Mouse (Mus musculus) right cerebral cortex, postnatal 14 days (tissue): Measurements from ENCODE around the gene Tfdp2.
"Not testable (repeated sequence)": the region's sequence is repeated elsewhere in the genome, so short reads cannot be mapped to it uniquely, and the experiment has no call there.

Experiments used
- DNase-seq: peaks from one replicate; pipeline ENCODE4 v3.0.0; 2022

Tfdp2 gene

DNA sequence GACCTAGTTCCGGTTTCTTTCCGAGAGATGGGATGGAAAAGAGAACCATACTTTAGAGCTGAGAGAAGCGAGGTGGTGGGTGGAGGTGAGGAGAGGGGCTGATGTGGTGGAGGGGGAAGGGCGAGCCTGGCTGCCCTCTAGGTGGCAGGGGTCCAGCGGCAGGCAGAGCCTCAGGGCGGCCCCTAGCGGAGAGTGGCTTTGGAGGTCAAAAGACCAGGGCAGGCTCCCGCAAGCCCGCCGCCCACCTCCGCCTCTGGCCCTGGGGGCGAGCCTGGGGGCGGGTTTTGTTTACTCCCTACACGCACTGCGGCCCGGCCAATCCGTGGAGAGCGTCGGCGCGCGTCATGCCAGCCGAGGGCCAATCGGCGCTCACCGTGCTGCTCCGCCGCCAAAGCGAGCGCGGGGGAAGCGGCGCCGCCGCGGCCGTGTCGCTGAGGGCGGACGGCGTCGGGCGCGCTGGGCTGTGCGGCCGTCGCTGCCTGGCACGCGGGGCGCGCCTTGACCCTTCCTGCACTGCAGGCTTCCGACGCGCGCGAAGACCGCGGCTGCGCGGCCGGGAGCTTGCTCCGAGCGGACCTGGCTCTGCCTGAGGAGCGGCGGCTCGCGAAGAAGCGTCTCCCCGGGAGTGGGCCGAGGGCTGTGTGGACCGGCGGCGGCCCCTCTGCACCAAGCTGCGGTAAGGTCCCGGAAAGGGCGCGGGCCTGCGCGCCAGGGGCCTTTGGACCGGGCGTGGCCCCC, at the start of gene Tfdp2:
TSS of gene Tfdp2 (plus strand) at position 391 of the 738 bp plus-strand sequence.
- peak; percentile 88 for DNase-seq

DNA sequence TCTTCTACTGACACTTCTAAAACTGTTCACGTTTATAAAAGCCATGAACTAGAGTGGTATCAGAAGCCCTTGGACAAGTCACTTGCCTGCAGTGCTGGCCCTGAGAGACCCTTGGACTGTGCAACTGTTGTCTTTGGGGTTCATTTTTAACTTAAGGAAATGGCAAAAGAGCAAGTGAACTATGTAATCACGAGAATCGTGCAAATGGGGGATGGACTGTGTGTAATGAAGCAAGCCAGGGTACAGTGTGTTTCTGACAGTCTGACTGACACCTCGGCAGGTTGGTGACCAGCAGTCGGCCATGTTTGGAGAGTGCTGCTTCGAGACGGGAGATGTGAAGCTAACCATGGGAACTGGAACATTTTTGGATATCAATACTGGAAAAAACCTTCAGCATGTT, 43.3 kb upstream of the Tfdp2 start:
- no peak for DNase-seq

DNA sequence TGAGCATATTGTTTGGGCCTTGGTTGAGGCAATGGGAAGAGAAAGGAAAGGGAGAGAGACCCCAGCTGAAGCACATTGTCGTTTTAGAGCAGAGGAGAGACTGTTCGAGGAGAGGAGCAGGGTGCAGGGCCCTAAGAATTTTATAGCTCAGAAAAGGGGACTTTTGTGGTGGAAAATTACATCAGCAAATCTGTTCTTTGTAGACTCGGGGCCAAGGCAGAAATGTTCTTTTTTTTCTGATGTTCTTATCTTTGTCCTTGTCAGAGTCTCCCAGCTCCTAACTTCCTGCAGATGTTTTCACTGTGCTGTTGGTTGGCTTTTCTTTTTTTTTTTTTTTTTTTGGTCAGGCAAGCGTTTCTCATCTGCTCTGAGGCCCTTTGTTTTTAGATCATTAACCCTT, 37.6 kb upstream of the Tfdp2 start:
- no peak for DNase-seq

DNA sequence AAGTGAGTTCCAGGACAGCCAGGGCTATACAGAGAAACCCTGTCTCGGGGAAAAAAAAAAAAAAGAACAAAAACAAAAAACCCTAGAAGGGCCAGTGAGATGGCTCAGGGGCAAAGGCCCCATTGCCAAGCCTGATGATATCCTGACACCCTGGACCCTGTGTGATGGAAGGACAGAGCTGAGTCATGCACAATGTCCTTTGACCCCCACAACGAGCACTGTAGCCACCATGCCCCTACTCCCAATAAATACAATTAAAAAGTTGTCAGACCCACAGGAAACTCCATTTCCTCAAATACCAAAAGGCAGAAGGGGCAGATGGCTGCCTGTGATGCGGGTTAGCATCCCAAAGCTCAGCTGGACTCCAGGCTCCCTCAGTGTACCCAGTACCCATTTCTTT, 37.0 kb upstream of the Tfdp2 start:
- DNase-seq, result no peak

DNA sequence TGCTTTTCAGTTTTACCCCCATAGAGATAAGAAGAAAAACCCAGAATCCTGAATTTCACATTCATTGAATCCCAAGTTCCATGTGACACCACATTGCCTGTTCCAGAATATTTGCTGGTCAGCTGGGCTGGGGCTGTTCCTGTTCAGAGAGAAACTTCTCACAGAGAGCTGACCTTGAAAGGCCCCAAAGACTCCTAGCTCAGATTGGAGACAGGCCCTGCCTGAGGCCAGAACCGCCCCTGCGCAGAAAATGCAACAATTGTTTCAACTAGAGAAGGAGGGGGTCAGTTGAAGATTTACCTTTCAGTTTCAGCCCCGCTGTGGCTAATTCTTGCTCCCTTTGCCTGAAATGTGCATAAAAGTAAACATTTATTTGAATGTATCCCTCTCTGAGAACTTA, 35.3 kb upstream of the Tfdp2 start:
- no peak for DNase-seq

DNA sequence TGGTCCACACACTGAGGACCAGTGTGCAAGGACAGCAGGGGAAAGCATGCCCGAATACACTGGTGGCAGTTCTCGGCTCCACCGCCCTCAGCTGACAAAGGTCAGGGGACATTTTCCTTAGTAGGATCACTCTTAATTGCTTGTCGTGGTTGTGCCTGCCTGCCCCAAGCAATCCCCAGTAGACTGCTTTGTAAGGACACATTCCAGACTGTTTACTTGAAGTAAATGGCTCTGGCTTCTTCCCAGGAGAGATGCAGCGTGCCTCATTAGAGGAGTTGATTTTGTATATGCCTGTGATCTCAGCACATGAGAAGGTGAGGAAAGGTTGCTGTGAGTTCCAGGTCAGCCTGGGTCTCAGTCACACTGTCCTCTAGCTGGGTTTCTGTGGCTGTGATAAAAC, 33.7 kb upstream of the Tfdp2 start:
- DNase-seq, result no peak

DNA sequence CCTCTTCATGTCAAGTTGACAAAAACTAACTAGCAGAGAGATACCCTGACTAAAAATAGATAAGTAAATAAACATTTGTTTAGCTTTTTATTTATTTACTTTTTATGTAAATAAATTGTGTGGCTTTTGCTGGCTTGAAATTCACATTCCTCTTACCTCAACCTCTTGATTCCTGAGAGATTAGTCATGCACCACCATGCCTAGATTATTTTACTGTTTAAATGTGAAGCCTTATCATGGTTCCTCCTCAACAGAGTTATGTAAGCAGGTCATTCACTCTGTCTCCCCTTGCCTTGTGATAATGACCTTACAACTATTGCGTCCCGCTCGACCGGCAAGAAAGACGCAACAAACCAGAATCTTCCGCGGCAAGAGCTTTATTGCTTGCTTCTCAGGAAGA, 32.6 kb upstream of the Tfdp2 start:
- DNase-seq, result no peak

DNA sequence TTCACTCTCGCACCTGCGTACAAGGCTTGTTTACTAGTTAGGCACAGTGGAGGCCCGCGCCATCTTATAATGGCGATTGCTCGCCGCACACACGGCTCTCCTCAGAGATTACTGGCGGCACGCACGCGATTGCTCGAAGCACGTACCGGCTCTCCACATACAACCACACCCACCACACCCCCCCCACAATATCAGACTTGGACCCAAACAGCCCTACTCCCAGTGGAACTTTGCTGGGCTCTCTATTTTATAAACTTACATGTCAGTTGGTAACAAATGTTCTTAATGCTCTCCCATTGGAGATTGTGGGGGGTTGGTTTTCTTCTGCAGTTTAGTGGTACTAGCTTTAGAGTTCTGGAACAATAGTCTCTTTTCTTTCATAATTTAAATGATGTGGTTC, 32.1 kb upstream of the Tfdp2 start:
- DNase-seq, result not testable (repeated sequence)

DNA sequence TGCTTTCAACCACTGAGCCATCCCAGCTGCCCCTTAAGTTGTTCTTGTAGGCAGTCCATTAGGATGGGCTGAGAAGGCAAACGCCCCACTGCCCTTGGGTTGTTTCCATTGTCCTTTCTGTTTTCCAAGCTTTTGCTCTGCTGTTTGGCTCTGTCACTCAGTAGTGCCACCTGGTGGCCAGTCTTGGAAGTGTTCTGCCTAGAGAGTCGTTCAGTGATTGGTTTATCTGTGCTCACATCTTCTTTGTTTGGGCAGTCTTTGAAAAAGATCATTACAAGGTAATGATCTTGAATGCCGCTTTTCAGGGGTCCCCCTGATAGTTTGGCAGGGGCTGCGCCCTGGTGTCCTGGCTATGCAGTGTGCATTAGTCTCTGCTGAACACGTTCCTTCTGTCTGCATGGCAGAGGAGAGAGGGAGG, 28.9 kb upstream of the Tfdp2 start:
- peak; percentile 49 for DNase-seq

DNA sequence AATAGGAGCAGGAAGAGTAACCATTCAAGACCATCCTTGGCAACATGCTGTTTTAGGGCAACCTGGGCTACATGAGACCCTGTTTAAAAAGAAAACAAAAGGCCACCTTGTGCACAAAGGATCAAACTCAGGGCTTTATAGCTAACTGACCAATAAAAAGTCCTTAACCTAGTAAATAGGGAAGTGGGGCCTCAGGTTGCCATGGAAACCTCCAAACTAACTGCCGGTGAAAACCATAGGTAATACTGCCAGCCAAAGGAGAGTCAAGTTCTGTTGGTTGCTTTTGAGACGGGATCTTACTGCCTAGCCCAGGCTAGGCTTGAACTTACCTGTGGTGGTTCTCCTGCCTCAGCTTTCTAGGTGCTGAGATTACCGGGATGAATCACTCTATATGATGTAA, 25.5 kb upstream of the Tfdp2 start:
- no peak for DNase-seq

DNA sequence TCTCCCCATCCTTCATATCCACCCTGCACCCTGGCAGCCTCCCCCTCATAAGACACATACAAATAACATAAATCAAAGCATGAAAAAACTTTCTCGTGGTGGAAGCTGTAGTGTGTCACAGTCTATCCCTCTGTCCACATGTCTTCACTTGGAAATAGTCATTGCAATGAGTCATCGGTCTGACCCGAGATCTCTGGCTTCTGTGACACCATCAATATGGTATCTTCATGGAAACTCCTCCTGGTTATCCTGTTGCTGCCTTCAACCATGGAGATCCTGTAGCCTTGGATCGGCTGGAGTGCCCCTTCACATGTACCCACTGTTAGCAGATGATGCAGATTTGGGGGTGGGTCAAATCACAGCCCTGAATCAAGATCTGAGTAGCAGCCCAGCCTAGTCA, 11.2 kb upstream of the Tfdp2 start:
- DNase-seq, result no peak

DNA sequence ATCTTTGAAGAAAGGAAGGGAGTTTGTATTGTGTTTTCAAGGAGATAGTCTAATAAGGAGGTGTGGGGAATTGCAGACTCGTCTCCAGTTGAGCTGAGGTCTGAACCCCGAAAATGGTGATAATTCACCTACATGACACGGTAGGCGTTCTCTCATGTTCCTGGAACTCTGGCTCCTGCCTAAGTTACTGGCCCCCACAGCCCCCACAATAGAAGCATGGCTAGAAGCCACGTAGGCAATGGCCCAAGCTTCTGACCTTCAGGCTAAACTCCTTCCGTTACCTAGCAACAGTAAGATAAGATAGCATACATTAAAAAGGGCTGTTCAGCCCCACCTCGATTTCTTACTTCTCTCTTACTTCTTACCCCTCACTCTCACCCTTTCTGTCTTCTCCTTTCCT, 9.4 kb upstream of the Tfdp2 start:
- no peak for DNase-seq

DNA sequence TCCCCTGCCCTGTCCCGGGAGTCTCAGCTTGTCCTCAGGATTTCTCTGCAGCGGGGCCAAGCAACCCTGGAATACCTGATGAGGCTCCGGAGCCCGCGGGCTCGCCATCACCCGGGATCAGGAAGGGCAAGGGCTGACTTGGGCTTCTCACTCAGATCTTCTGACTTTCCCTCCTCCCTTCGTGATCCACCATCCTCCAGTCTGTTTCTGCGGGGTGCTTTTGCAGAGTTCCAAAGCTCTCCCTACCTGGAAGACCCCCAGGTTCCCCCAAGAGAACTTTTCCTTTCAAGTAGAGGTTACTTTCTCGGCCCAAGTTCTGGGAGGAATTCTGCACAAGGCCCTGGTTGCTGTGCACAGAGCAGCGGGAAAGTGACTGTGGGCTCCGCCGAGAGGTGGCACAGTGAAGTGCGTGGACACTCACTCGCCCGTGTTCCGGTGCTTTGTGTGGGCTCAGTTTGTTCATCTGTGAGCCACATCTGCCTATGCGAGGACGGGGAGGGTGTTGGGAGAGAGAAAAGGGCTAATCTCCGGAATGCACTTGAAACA, 634 bp downstream of the Tfdp2 start:
- peak; percentile 47 for DNase-seq

DNA sequence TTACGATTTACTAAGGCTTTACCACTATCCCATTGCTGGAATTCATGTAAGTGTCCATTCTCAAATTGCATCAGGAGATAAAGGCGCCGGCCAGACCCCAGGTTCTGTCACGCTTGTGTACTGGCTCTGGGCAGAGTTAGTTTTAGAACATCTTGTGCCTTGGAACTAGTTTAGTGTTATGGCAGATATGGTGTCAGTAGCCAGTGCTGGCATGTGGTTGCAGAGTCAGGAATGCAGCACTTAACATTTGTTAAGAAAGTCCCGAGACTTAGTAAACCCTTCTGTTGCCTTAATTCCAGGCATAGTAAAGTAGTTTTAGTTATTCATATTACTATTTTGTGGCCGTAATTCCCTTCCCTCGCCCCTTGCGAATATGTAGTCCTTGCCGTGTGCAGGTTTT, 1.7 kb downstream of the Tfdp2 start:
- DNase-seq, result no peak

DNA sequence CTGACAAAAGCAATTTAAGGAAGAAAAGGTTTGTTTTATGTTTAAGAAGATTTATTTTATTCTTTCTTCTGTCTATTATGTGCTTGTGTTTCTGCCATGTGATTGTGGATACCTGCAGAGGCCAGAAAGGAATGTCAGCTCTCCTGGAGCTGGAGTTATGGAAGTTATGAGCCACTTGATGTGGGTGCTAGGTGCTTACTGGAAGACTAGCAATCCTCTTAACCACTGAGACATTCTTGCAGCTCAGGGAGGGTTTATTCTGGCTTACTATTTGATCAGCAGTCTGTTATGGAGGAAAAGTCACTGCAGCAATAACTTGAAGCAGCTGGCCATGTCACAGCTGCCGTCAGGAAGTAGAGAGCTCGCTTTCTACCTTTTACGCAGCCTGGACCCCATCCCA, 7.6 kb downstream of the Tfdp2 start:
- no peak for DNase-seq

DNA sequence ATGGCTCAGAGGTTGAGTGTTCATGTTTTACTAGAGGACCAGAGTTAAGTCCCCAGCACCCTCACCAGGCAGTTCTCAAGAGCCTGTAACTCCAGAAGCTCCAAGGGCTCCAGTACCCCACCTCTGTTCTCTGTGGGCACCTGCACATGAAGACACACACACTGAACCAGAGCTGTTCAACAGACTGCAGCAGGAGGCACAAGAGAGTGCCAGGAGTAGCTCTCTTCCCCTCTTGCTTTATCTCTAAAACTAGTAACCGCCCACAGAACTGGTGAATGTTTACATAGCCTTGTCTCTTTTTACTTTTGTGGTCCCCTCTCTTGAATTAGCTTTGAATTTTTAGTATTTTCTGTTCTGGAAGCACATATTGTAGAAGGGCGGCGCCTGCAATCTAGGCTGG, 11.4 kb downstream of the Tfdp2 start:
- no peak for DNase-seq

DNA sequence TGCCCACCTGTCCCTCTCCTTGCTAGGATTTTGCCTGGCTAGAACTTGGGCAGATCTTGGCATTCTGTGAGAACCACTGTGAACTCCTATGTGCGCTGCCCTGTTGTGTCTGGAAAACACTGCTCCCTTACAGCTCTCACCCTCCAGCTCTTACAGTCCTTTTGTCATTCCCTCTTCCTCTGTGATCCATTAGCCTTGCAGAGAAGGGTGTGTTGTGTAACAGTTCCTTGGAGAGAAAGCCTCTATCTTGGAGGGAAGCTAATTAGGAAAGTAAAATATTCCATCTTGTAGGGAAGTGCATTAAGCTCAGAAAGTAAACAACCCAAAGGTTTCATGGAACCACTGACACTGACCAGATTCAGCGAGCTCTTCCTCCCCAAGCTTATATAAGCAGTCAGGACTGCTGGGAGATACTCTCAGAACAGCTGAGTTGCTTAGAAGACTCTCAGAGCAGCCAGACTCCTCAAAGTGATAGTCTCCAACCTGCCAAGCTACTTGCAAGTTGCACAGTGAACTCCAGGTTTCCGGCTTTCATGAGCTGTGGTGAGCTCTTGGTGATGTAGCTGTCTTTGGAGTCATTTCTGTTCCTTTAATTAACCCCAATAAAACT, 17.1 kb downstream of the Tfdp2 start:
- DNase-seq, result no peak

DNA sequence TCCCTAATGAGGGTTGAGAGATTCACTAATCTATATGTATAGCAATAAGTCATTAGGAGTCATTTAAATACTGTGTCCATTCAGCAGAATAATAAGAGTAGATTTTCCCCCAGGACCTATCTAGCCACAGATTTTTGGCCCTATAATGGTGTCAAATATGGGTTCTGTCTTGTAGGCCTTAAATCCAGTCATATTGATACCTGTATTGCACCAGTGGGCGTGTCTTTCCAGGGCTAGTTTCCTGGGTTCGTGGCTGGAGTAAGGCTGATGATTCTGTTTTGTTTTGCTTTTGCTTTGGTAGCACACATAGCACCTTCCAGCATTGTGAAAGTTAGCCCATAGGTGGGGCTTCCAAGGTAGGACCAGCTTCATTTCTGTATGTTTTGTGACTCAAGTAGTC, 18.1 kb downstream of the Tfdp2 start:
- no peak for DNase-seq

DNA sequence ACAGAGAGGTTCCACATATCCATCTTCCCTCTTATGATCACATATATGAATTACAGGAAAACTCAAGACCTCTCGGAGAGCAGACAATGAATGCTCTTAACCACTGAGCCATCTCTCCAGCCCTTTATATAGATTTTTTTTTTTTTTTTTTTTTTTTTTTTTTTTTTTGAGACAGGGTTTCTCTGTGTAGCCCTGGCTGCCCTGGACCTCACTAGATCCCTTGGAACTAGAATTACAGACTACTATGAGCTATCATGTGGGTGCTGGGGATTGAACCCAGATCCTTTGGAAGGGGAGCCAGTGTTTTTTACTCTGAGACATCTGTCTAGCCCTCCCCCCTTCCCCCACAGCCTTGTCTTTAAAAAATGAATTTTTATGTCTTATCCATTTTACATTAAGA, 21.2 kb downstream of the Tfdp2 start:
- no peak for DNase-seq

DNA sequence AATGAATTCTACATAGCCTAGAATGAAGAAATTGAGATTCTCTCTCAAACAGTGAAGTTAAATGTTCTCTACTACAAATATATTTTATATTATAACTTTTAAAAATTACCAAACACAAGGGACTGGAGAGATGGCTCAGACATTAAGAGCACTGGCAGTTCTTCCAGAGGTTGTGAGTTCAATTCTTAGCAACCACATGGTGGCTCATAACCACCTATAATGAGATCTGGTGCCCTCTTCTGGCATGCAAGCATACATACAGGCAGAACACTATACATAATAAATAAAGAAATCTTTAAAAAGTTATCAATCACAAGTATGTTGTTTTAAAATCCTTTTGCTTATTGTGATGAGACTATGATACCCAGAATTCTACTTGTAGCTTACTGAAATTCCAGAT, 21.7 kb downstream of the Tfdp2 start:
- no peak for DNase-seq

DNA sequence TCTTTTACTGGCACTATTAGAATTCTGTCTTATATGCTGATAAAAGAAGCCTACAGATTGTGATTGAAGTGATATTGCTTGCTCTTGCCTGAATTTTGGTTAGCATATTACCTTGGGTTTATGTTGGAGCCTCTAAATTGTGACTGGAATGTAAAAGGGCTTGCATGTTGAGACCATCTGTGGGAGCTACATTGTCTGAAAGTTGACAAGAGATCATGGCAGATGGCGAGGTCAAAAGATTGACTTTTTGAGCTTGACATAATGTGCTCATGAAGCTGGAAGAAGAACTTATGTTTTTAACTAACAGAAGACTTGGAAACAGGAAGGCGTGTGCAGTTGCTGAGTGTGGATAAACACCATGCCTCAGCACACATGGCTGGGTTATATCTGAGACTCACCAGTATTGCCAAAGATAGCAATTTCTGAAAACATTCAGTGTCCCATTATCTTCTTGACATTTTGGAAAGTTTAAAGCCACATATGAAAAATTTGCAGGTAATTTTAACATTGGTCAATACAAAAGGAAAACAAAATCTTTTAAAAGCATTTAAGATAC, 23.1 kb downstream of the Tfdp2 start:
- no peak for DNase-seq

DNA sequence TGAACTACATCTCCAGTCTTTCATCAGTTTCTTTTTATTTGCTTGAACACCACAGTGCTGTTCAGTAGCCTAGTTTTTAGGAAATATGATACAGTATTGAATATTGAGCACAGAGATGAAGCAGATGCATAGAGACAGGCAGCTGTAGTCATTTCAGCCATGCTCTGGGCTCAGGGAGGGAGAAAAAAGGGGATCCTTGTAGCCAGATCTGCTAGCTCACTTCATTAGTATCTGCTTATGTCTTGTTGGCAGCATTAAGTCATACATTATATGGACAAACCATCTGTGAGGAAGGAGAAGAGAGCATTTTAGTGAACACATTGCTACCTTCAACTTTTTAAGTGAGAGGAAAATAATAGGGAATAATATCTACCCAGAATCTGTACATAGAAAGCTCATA, 24.3 kb downstream of the Tfdp2 start:
- DNase-seq, result no peak

DNA sequence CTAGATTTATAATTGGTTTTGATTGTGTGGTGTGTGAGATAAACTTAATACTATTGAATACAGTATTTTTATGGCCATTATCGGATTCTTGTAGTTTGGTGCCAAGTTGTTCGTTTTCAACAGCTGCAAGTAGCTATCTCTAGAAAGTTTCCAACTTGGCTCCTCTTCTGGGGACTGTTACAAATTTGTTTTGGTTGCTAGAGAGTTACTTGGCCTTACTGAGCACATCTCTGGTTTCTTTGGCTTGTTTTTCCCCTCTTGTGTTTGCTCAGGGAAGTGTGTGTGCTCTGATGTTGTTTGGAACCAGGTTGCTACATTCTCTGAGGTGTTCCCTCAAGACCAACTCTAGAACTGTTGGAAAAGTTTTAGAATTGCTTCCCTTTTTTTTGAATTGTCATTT, 27.2 kb downstream of the Tfdp2 start:
- DNase-seq, result no peak

DNA sequence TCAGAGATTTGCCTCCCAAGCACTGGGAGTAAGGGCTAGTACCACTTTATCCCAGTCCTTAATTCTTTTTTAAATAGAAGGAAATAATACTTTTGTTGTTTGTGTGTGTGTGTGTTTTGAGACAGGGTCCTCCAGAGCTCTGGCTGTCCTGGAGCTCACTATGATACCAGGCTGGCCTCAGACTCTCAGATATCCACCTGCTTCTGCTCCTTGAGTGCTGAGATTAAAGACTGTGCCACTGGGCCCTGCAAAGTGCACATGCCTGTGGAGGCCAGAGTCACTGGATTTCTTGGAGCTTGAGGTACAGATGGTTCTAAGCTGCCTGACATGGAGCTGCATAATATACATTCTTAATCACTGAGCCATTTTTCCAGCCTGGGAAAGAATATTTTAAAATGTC, 32.2 kb downstream of the Tfdp2 start:
- no peak for DNase-seq

DNA sequence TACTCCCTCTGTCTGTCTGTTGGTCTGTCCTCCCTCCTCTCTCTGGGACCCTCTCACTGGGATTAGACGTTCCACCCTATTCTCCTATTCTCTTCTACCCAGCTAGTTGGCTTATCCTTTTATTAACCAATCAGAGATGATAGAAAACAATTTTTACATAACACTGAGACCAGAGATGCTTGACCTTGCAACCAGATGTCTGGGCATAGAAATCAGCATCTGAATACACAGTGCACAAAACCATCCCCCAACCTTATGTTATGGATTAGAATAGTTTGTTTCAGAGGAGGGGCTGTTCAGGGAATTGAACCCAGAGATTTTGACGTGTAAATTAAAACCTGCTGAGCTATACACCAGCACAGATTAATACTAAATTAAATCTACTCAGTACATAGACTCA, 34.2 kb downstream of the Tfdp2 start:
- no peak for DNase-seq
